Mouse (Mus musculus): ENCODE results near the gene Gstp2. TPM values are rescaled to one million over a fixed set of nuclear protein-coding genes. Genes with fewer than 3 reads are reported as not detected.
A peak's percentile ranks its signal among the peaks of the same experiment; 100 is the strongest.

Gstp2 gene
- polyA plus RNA-seq, 1 experiment: 132 TPM

- no peak for DNase-seq (ENCODE audit: low read depth in 1 of 2, low spot score in 2 of 2)
- Histone ChIP-seq H3K27me3 (ENCODE audit: control insufficient read depth, insufficient read depth, low read length) (no peaks in the 10 kb centered on the region), H3K27ac (ENCODE audit: insufficient read depth, low read length) (no peak overlapping the region), H3K4me1 (ENCODE audit: control insufficient read depth, insufficient read depth, insufficient read length) (no peaks in the 10 kb centered on the region), H3K4me3 (ENCODE audit: extremely low read depth, insufficient read depth, insufficient read length) (no peak overlapping the region), H3K36me3 (ENCODE audit: control insufficient read depth, insufficient read depth, low read length) (no peaks in the 10 kb centered on the region)
- TF ChIP-seq CTCF (IDR thresholded peaks at IDR 0.05; ENCODE audit: extremely low read depth, insufficient read depth, insufficient read length, insufficient replicate concordance) (no peak), POLR2A (IDR thresholded peaks at IDR 0.05; ENCODE audit: low read depth, low read length) (no peak)
- WGBS: 93% methylated on average over 7 of the region's 7 CpGs
These were observed 37.5 kb upstream of the Gstp2 start for GRCm38 (mm10) chr19:4083316-4083715.

- Histone ChIP-seq H3K27me3 (ENCODE audit: control insufficient read depth, insufficient read depth, low read length) (no peaks in the 10 kb centered on the region), H3K4me3 (ENCODE audit: extremely low read depth, insufficient read depth, insufficient read length) (no peak overlapping the region), H3K4me1 (ENCODE audit: control insufficient read depth, insufficient read depth, insufficient read length) (no peaks in the 10 kb centered on the region), H3K27ac (ENCODE audit: insufficient read depth, low read length) (no peak overlapping the region), H3K36me3 (ENCODE audit: control insufficient read depth, insufficient read depth, low read length) (no peaks in the 10 kb centered on the region)
- 89% methylated on average over 11 of the region's 11 CpGs for WGBS
- no peak for DNase-seq (ENCODE audit: low read depth in 1 of 2, low spot score in 2 of 2)
- TF ChIP-seq POLR2A (IDR thresholded peaks at IDR 0.05; ENCODE audit: low read depth, low read length): no peak
- no peak for TF ChIP-seq CTCF (IDR thresholded peaks at IDR 0.05; ENCODE audit: extremely low read depth, insufficient read depth, insufficient read length, insufficient replicate concordance)
These were observed 36.6 kb upstream of the Gstp2 start for GRCm38 (mm10) chr19:4082219-4082965.

- no peak within 1 kb of the TSS for H3K27ac ChIP-seq (ENCODE audit: insufficient read depth, low read length)
- TF ChIP-seq POLR2A (IDR thresholded peaks at IDR 0.05; ENCODE audit: low read depth, low read length) (no peak), CTCF (IDR thresholded peaks at IDR 0.05; ENCODE audit: extremely low read depth, insufficient read depth, insufficient read length, insufficient replicate concordance) (no peak)
- no peaks in the 10 kb centered on the region for H3K27me3 ChIP-seq (ENCODE audit: control insufficient read depth, insufficient read depth, low read length)
- no peak within 1 kb of the TSS for H3K4me3 ChIP-seq (ENCODE audit: extremely low read depth, insufficient read depth, insufficient read length)
- no peak for DNase-seq (ENCODE audit: low read depth in 1 of 2, low spot score in 2 of 2)
- 79% methylated on average over 3 of the region's 3 CpGs for WGBS
- no peaks in the 10 kb centered on the region for H3K4me1 ChIP-seq (ENCODE audit: control insufficient read depth, insufficient read depth, insufficient read length)
- H3K36me3 ChIP-seq (ENCODE audit: control insufficient read depth, insufficient read depth, low read length): no peaks in the 10 kb centered on the region
These were observed 35.6 kb upstream of the Gstp2 start, which contains the start of gene Cabp2 for GRCm38 (mm10) chr19:4081394-4081793. TSS of gene Cabp2 (plus strand) at chr19:4081578.

- H3K36me3 ChIP-seq (ENCODE audit: control insufficient read depth, insufficient read depth, low read length): no peaks in the 10 kb centered on the region
- H3K27me3 ChIP-seq (ENCODE audit: control insufficient read depth, insufficient read depth, low read length): no peaks in the 10 kb centered on the region
- H3K4me3 ChIP-seq (ENCODE audit: extremely low read depth, insufficient read depth, insufficient read length): no peak overlapping the region
- WGBS: 46% methylated on average over 8 of the region's 8 CpGs
- no peaks in the 10 kb centered on the region for H3K4me1 ChIP-seq (ENCODE audit: control insufficient read depth, insufficient read depth, insufficient read length)
- H3K27ac ChIP-seq (ENCODE audit: insufficient read depth, low read length): no peak overlapping the region
- no peak for DNase-seq (ENCODE audit: low read depth in 1 of 2, low spot score in 2 of 2)
- TF ChIP-seq POLR2A (IDR thresholded peaks at IDR 0.05; ENCODE audit: low read depth, low read length) (no peak), CTCF (IDR thresholded peaks at IDR 0.05; ENCODE audit: extremely low read depth, insufficient read depth, insufficient read length, insufficient replicate concordance) (peak; percentile 37; the same call in 1 of the 2 replicates)
These were observed 34.7 kb upstream of the Gstp2 start for GRCm38 (mm10) chr19:4080511-4081009.

- 69% methylated on average over 1 of the region's 1 CpGs for WGBS
- DNase-seq (ENCODE audit: low read depth in 1 of 2, low spot score in 2 of 2): no peak
- no peak for TF ChIP-seq CTCF (IDR thresholded peaks at IDR 0.05; ENCODE audit: extremely low read depth, insufficient read depth, insufficient read length, insufficient replicate concordance)
These were observed 33.8 kb upstream of the Gstp2 start for GRCm38 (mm10) chr19:4079594-4079993.

GRCm38 (mm10) chr19:4075531-4075930 lies 29.7 kb upstream of the Gstp2 start:
- DNase-seq (ENCODE audit: low read depth in 1 of 2, low spot score in 2 of 2): no peak
- Histone ChIP-seq H3K36me3 (ENCODE audit: control insufficient read depth, insufficient read depth, low read length) (no peaks in the 10 kb centered on the region), H3K4me3 (ENCODE audit: extremely low read depth, insufficient read depth, insufficient read length) (no peak overlapping the region), H3K27me3 (ENCODE audit: control insufficient read depth, insufficient read depth, low read length) (no peaks in the 10 kb centered on the region), H3K27ac (ENCODE audit: insufficient read depth, low read length) (no peak overlapping the region), H3K4me1 (ENCODE audit: control insufficient read depth, insufficient read depth, insufficient read length) (no peaks in the 10 kb centered on the region)
- no peak for TF ChIP-seq POLR2A (IDR thresholded peaks at IDR 0.05; ENCODE audit: low read depth, low read length)
- no peak for TF ChIP-seq CTCF (IDR thresholded peaks at IDR 0.05; ENCODE audit: extremely low read depth, insufficient read depth, insufficient read length, insufficient replicate concordance)
- 90% methylated on average over 1 of the region's 1 CpGs for WGBS

More at GRCm38 (mm10) chr19:4079594-4079993, 33.8 kb upstream of the Gstp2 start:
- no peak overlapping the region for H3K4me3 ChIP-seq (ENCODE audit: extremely low read depth, insufficient read depth, insufficient read length)
- no peaks in the 10 kb centered on the region for H3K36me3 ChIP-seq (ENCODE audit: control insufficient read depth, insufficient read depth, low read length)
- H3K4me1 ChIP-seq (ENCODE audit: control insufficient read depth, insufficient read depth, insufficient read length): no peaks in the 10 kb centered on the region
- H3K27me3 ChIP-seq (ENCODE audit: control insufficient read depth, insufficient read depth, low read length): no peaks in the 10 kb centered on the region
- no peak overlapping the region for H3K27ac ChIP-seq (ENCODE audit: insufficient read depth, low read length)
